Mouse (Mus musculus) hindbrain, embryonic 12.5 days (tissue): ENCODE data around the gene Gm47841. TPM values are rescaled to one million over a fixed set of nuclear protein-coding genes. Genes with fewer than 3 reads are reported as not detected.

Experiments used
- ATAC-seq: fragments of 200-750 bp; cut with Nextera tagmentation; 2 replicates; pipeline ENCODE4 v1.8.0; 2017; ENCODE audit warnings: moderate TSS enrichment; ENCODE audit not compliant: low FRiP score
- H3K27ac ChIP-seq: fragments of 300-500 bp; sonication (generic); 2 replicates; pipeline ENCODE4 v1.5.1; 2016; ENCODE audit warnings: mild to moderate bottlenecking
- H3K27me3 ChIP-seq: fragments of 300-500 bp; sonication (generic); 2 replicates; pipeline ENCODE4 v1.6.1; 2016; ENCODE audit warnings: mild to moderate bottlenecking
- H3K36me3 ChIP-seq: fragments of 300-500 bp; sonication (generic); 2 replicates; pipeline ENCODE4 v1.6.1; 2016; ENCODE audit warnings: mild to moderate bottlenecking
- H3K4me1 ChIP-seq: fragments of 300-500 bp; sonication (generic); 2 replicates; pipeline ENCODE4 v1.6.1; 2016
- H3K4me2 ChIP-seq: fragments of 300-500 bp; sonication (generic); replicated peaks from 2 replicates; pipeline ENCODE4 v1.6.1; 2016; ENCODE audit warnings: mild to moderate bottlenecking
- H3K4me3 ChIP-seq: fragments of 300-500 bp; sonication (generic); 2 replicates; pipeline ENCODE4 v1.5.1; 2016; ENCODE audit warnings: mild to moderate bottlenecking
- H3K9ac ChIP-seq: fragments of 300-500 bp; sonication (generic); 2 replicates; pipeline ENCODE4 v1.6.1; 2016; ENCODE audit warnings: mild to moderate bottlenecking, moderate library complexity
- H3K9me3 ChIP-seq: fragments of 300-500 bp; sonication (generic); replicated peaks from 2 replicates; pipeline ENCODE4 v1.6.1; 2016; ENCODE audit warnings: mild to moderate bottlenecking
- WGBS: fragments of 180-500 bp; shearing (Covaris S2); methylation state at CpG from one replicate; pipeline ENCODE4 v1.1.7; 2016; 5-methylcytosine and 5-hydroxymethylcytosine counted together
- polyA plus RNA-seq: library from polyadenylated mRNA; unstranded; fragments of >200 nt; fragmentation: Nextera tagmentation; extraction: Ambion mirVana; gene quantifications from 2 replicates; pipeline ENCODE4 v1.2.1, GENCODE M21; 2016

Gene Gm47841
- polyA plus RNA-seq, 1 experiment from 2014 or later: not detected

GRCm38 (mm10) chr15:101008386-101009010 lies 38.7 kb downstream of the Gm47841 start:
- Histone ChIP-seq H3K4me1 (peaks cover 11% of the 10 kb centered on the region), H3K4me3 (no peak overlapping the region), H3K27ac (no peak overlapping the region), H3K9ac (no peak overlapping the region), H3K4me2 (no peak overlapping the region), H3K27me3 (no peaks in the 10 kb centered on the region), H3K9me3 (no peaks in the 10 kb centered on the region), H3K36me3 (peaks cover 14% of the 10 kb centered on the region; the same call in 1 of the 2 replicates)
- no peak for ATAC-seq
- 94% methylated on average over 14 of the region's 14 CpGs for WGBS

GRCm38 (mm10) chr15:101007236-101007635 lies 40.0 kb downstream of the Gm47841 start:
- H3K36me3 ChIP-seq: peaks cover 13% of the 10 kb centered on the region
- H3K27ac ChIP-seq: no peak overlapping the region
- WGBS: 74% methylated on average over 7 of the region's 7 CpGs
- H3K27me3 ChIP-seq: no peaks in the 10 kb centered on the region
- peaks cover 11% of the 10 kb centered on the region for H3K4me1 ChIP-seq
- H3K9ac ChIP-seq: no peak overlapping the region
- H3K4me3 ChIP-seq: no peak overlapping the region
- no peak for ATAC-seq
- H3K9me3 ChIP-seq: no peaks in the 10 kb centered on the region
- H3K4me2 ChIP-seq: peak overlapping the region; percentile 52; the same call in 1 of the 2 replicates

GRCm38 (mm10) chr15:101006251-101007040 lies 40.8 kb downstream of the Gm47841 start:
- peak; percentile 79 for ATAC-seq
- Histone ChIP-seq H3K4me3 (peak overlapping the region; percentile 32), H3K9ac (0 out of 2 replicates have a peak overlapping the region, but pooled peaks have one; percentile 0), H3K4me2 (peak overlapping the region; percentile 52), H3K9me3 (no peaks in the 10 kb centered on the region), H3K27me3 (no peaks in the 10 kb centered on the region), H3K27ac (no peak overlapping the region), H3K36me3 (peaks cover 11% of the 10 kb centered on the region), H3K4me1 (peaks cover 11% of the 10 kb centered on the region)
- whole genome bisulfite sequencing: 13% methylated on average over 14 of the region's 15 CpGs

GRCm38 (mm10) chr15:101005717-101006116 lies 41.5 kb downstream of the Gm47841 start:
- Histone ChIP-seq H3K4me1 (peaks cover 11% of the 10 kb centered on the region), H3K9ac (no peak overlapping the region), H3K4me2 (no peak overlapping the region), H3K4me3 (no peak overlapping the region), H3K27me3 (no peaks in the 10 kb centered on the region), H3K36me3 (peaks cover 8% of the 10 kb centered on the region), H3K9me3 (no peaks in the 10 kb centered on the region), H3K27ac (no peak overlapping the region)
- ATAC-seq: no peak
- 78% methylated on average over 8 of the region's 8 CpGs for WGBS

GRCm38 (mm10) chr15:101004538-101004937 lies 42.7 kb downstream of the Gm47841 start:
- Histone ChIP-seq H3K4me2 (no peak overlapping the region), H3K9me3 (no peaks in the 10 kb centered on the region), H3K4me1 (peaks cover 11% of the 10 kb centered on the region), H3K27me3 (no peaks in the 10 kb centered on the region), H3K36me3 (peaks cover 8% of the 10 kb centered on the region), H3K9ac (no peak overlapping the region), H3K27ac (no peak overlapping the region), H3K4me3 (no peak overlapping the region)
- WGBS: 75% methylated on average over 3 of the region's 3 CpGs
- no peak for ATAC-seq

- no peak for ATAC-seq
- no peak overlapping the region for H3K4me2 ChIP-seq
- peaks cover 8% of the 10 kb centered on the region for H3K36me3 ChIP-seq
- H3K9me3 ChIP-seq: no peaks in the 10 kb centered on the region
- H3K27me3 ChIP-seq: no peaks in the 10 kb centered on the region
- H3K4me1 ChIP-seq: peaks cover 11% of the 10 kb centered on the region
- no peak overlapping the region for H3K27ac ChIP-seq
- no peak overlapping the region for H3K9ac ChIP-seq
- 91% methylated on average over 3 of the region's 3 CpGs for WGBS
- H3K4me3 ChIP-seq: no peak overlapping the region
These were observed 44.7 kb downstream of the Gm47841 start for GRCm38 (mm10) chr15:101002466-101002865.

GRCm38 (mm10) chr15:101001685-101002084 lies 45.5 kb downstream of the Gm47841 start:
- Histone ChIP-seq H3K9me3 (no peaks in the 10 kb centered on the region), H3K27me3 (no peaks in the 10 kb centered on the region), H3K4me1 (peaks cover 6% of the 10 kb centered on the region; the same call in 1 of the 2 replicates), H3K36me3 (peaks cover 8% of the 10 kb centered on the region), H3K4me2 (no peak overlapping the region), H3K4me3 (no peak overlapping the region), H3K9ac (no peak overlapping the region), H3K27ac (no peak overlapping the region)
- WGBS: 95% methylated on average over 1 of the region's 1 CpGs
- ATAC-seq: no peak

- Histone ChIP-seq H3K27me3 (no peaks in the 10 kb centered on the region), H3K4me1 (no peaks in the 10 kb centered on the region), H3K9me3 (no peaks in the 10 kb centered on the region), H3K4me2 (no peak overlapping the region), H3K27ac (no peak overlapping the region), H3K4me3 (no peak overlapping the region), H3K9ac (no peak overlapping the region), H3K36me3 (peaks cover 2% of the 10 kb centered on the region; the same call in 1 of the 2 replicates)
- WGBS: 33% methylated on average over 4 of the region's 4 CpGs
- no peak for ATAC-seq
These were observed 50.1 kb downstream of the Gm47841 start for GRCm38 (mm10) chr15:100997090-100997489.

Other genes starting within 250 kb of the Gm47841 start
- 19.2 and 20.2 TPM in 2 replicates for gene Scn8a, start 177.5 kb downstream of the Gm47841 start, polyA plus RNA-seq
- gene Fignl2, start 31.2 kb upstream of the Gm47841 start, polyA plus RNA-seq: 0.41 and 0.44 TPM in 2 replicates
- not detected in 2 replicates for gene Ankrd33, start 68.4 kb upstream of the Gm47841 start, polyA plus RNA-seq
- gene Acvrl1, start 81.1 kb upstream of the Gm47841 start, polyA plus RNA-seq: 11.6 TPM in 2 replicates
- 12.2 and 15.5 TPM in 2 replicates for gene Acvr1b, start 126.7 kb upstream of the Gm47841 start, polyA plus RNA-seq
- gene Grasp, start 176.8 kb upstream of the Gm47841 start, polyA plus RNA-seq: 4.8 and 8.2 TPM in 2 replicates
- gene Nr4a1, start 206.9 kb upstream of the Gm47841 start, polyA plus RNA-seq: 4.4 and 5.5 TPM in 2 replicates
- gene Atg101, start 236.9 kb upstream of the Gm47841 start, polyA plus RNA-seq: 62.0 and 66.5 TPM in 2 replicates
- 0.31 and 0.87 TPM in 2 replicates for gene 6030408B16Rik, start 245.8 kb upstream of the Gm47841 start, polyA plus RNA-seq